Mouse (Mus musculus) megakaryocyte, adult 5-6 weeks (primary cell): Measurements from ENCODE around the gene Klk1b21. TPM values are rescaled to one million over a fixed set of nuclear protein-coding genes. Genes with fewer than 3 reads are reported as not detected.
"Not testable (repeated sequence)": the region's sequence is repeated elsewhere in the genome, so short reads cannot be mapped to it uniquely, and the experiment has no call there.

Source experiments
- ATAC-seq: 2 replicates; pipeline ENCODE4 v1.8.0; 2016; ENCODE audit warnings: mild to moderate bottlenecking, inconsistent platforms; ENCODE audit not compliant: poor library complexity, severe bottlenecking
- total RNA-seq, 2 experiments: library from RNA; stranded (forward) in 1 of 2; stranded (reverse) in 1 of 2; fragments of 153-499, 151-499 nt in 1 of 2; fragments of 221-1000, 200-1000 nt in 1 of 2; gene quantifications; 2 replicates each; pipeline versions ENCODE4 v1.2.3 to v1.2.4; 2015 to 2017

Klk1b21 gene
- total RNA-seq (2015) (not detected in 2 replicates), total RNA-seq (2017) (not detected in 2 replicates)

- not testable (repeated sequence) for ATAC-seq
Observed at GRCm38 (mm10) chr7:44102028-44102427, at the start of gene Klk1b21. Gene Klk1b21 (plus strand): TSS chr7:44102328.

- peak; percentile 30 for ATAC-seq
Observed at GRCm38 (mm10) chr7:44072117-44072516, 30.0 kb upstream of the Klk1b21 start.

- no peak for ATAC-seq
Observed at GRCm38 (mm10) chr7:44077703-44078102, 24.4 kb upstream of the Klk1b21 start.

- no peak for ATAC-seq
Observed at GRCm38 (mm10) chr7:44096111-44096510, 6.0 kb upstream of the Klk1b21 start.

- ATAC-seq, result no peak
Observed at GRCm38 (mm10) chr7:44112373-44112772, 10.2 kb downstream of the Klk1b21 start, which contains the start of gene Klk1b22. Gene Klk1b22 (plus strand): TSS chr7:44112673.

GRCm38 (mm10) chr7:44123445-44123844 is 21.3 kb downstream of the Klk1b21 start:
- no peak for ATAC-seq

- ATAC-seq, result no peak
Observed at GRCm38 (mm10) chr7:44136467-44136866, 34.3 kb downstream of the Klk1b21 start, which contains the start of gene Klk1b16. Gene Klk1b16 (plus strand): TSS chr7:44136767.

Other genes starting within 250 kb of the Klk1b21 start
- not detected in 2 replicates for gene Klk4, start 221.2 kb upstream of the Klk1b21 start, total RNA-seq (2015)
- gene Klk4, start 221.2 kb upstream of the Klk1b21 start, total RNA-seq (2017), result not detected in 2 replicates
- gene Klk15, start 168.6 kb upstream of the Klk1b21 start, total RNA-seq (2015), result 0.55 TPM in 1 of 2 replicates, not detected in the other
- gene Klk15, start 168.6 kb upstream of the Klk1b21 start, total RNA-seq (2017), result not detected in 2 replicates
- gene Klk1b8, start 151.7 kb upstream of the Klk1b21 start, total RNA-seq (2015), result not detected in 2 replicates
- gene Klk1b8, start 151.7 kb upstream of the Klk1b21 start, total RNA-seq (2017), result not detected in 2 replicates
- not detected in 2 replicates for gene Klk1b1, start 135.6 kb upstream of the Klk1b21 start, total RNA-seq (2015)
- gene Klk1b1, start 135.6 kb upstream of the Klk1b21 start, total RNA-seq (2017), result not detected in 2 replicates
- gene Klk1b9, start 126.3 kb upstream of the Klk1b21 start, total RNA-seq (2015), result not detected in 2 replicates
- gene Klk1b9, start 126.3 kb upstream of the Klk1b21 start, total RNA-seq (2017), result not detected in 2 replicates
- 0.33 and 0.84 TPM in 2 replicates for gene Klk1b11, start 106.5 kb upstream of the Klk1b21 start, total RNA-seq (2015)
- gene Klk1b11, start 106.5 kb upstream of the Klk1b21 start, total RNA-seq (2017), result 1.1 TPM in 1 of 2 replicates, not detected in the other
- not detected in 2 replicates for gene Klk1b26, start 90.2 kb upstream of the Klk1b21 start, total RNA-seq (2015)
- gene Klk1b26, start 90.2 kb upstream of the Klk1b21 start, total RNA-seq (2017), result not detected in 2 replicates
- not detected in 2 replicates for gene Klk1b27, start 50.0 kb upstream of the Klk1b21 start, total RNA-seq (2015)
- not detected in 2 replicates for gene Klk1b27, start 50.0 kb upstream of the Klk1b21 start, total RNA-seq (2017)
- not detected in 2 replicates for gene Klk1b22, start 10.3 kb downstream of the Klk1b21 start, total RNA-seq (2015)
- gene Klk1b22, start 10.3 kb downstream of the Klk1b21 start, total RNA-seq (2017), result not detected in 2 replicates
- not detected in 2 replicates for gene Klk1b16, start 34.4 kb downstream of the Klk1b21 start, total RNA-seq (2015)
- not detected in 2 replicates for gene Klk1b16, start 34.4 kb downstream of the Klk1b21 start, total RNA-seq (2017)
- gene Klk1b24, start 85.9 kb downstream of the Klk1b21 start, total RNA-seq (2015), result not detected in 2 replicates
- gene Klk1b24, start 85.9 kb downstream of the Klk1b21 start, total RNA-seq (2017), result not detected in 2 replicates
- not detected in 2 replicates for gene Klk1b3, start 95.9 kb downstream of the Klk1b21 start, total RNA-seq (2015)
- not detected in 2 replicates for gene Klk1b3, start 95.9 kb downstream of the Klk1b21 start, total RNA-seq (2017)
- gene Klk1b4, start 105.1 kb downstream of the Klk1b21 start, total RNA-seq (2015), result not detected in 2 replicates
- not detected in 2 replicates for gene Klk1b4, start 105.1 kb downstream of the Klk1b21 start, total RNA-seq (2017)
- gene Klk1b5, start 113.6 kb downstream of the Klk1b21 start, total RNA-seq (2015), result not detected in 2 replicates
- gene Klk1b5, start 113.6 kb downstream of the Klk1b21 start, total RNA-seq (2017), result not detected in 2 replicates
- not detected in 2 replicates for gene Klk1, start 123.0 kb downstream of the Klk1b21 start, total RNA-seq (2015)
- gene Klk1, start 123.0 kb downstream of the Klk1b21 start, total RNA-seq (2017), result not detected in 2 replicates
- not detected in 2 replicates for gene Gm36864, start 133.8 kb downstream of the Klk1b21 start, total RNA-seq (2015)
- gene Gm36864, start 133.8 kb downstream of the Klk1b21 start, total RNA-seq (2017), result not detected in 2 replicates
- gene 1700028J19Rik, start 144.4 kb downstream of the Klk1b21 start, total RNA-seq (2015), result 3.0 and 3.1 TPM in 2 replicates
- 0.62 and 0.94 TPM in 2 replicates for gene 1700028J19Rik, start 144.4 kb downstream of the Klk1b21 start, total RNA-seq (2017)
- gene 2410002F23Rik, start 144.4 kb downstream of the Klk1b21 start, total RNA-seq (2015), result 19.9 and 20.8 TPM in 2 replicates
- 17.2 and 23.0 TPM in 2 replicates for gene 2410002F23Rik, start 144.4 kb downstream of the Klk1b21 start, total RNA-seq (2017)
- not detected in 2 replicates for gene Acp4, start 155.1 kb downstream of the Klk1b21 start, total RNA-seq (2015)
- gene Acp4, start 155.1 kb downstream of the Klk1b21 start, total RNA-seq (2017), result not detected in 2 replicates
- not detected in 2 replicates for gene Gm15517, start 159.1 kb downstream of the Klk1b21 start, total RNA-seq (2015)
- gene Gm15517, start 159.1 kb downstream of the Klk1b21 start, total RNA-seq (2017), result not detected in 2 replicates
- 0.80 and 1.9 TPM in 2 replicates for gene Clec11a, start 204.6 kb downstream of the Klk1b21 start, total RNA-seq (2015)
- 0.77 and 1.7 TPM in 2 replicates for gene Clec11a, start 204.6 kb downstream of the Klk1b21 start, total RNA-seq (2017)
- 0.02 and 0.07 TPM in 2 replicates for gene Shank1, start 207.9 kb downstream of the Klk1b21 start, total RNA-seq (2015)
- gene Shank1, start 207.9 kb downstream of the Klk1b21 start, total RNA-seq (2017), result not detected in 2 replicates